Mouse (Mus musculus) embryonic facial prominence, embryonic 15.5 days (tissue): ENCODE measurements around the gene Ly6g5b. TPM values are rescaled to one million over a fixed set of nuclear protein-coding genes. Genes with fewer than 3 reads are reported as not detected.

Experiments
- ATAC-seq: fragments of 200-750 bp; cut with Nextera tagmentation; 2 replicates; pipeline ENCODE4 v1.8.0; 2017; ENCODE audit warnings: low read depth, moderate TSS enrichment; ENCODE audit not compliant: insufficient number of reproducible peaks, low FRiP score, low TSS enrichment
- H3K27ac ChIP-seq: fragments of 300-500 bp; sonication (generic); replicated peaks from 2 replicates; pipeline ENCODE4 v1.5.1; 2015; ENCODE audit warnings: mild to moderate bottlenecking, inconsistent platforms
- H3K27me3 ChIP-seq: fragments of 300-500 bp; sonication (generic); 2 replicates; pipeline ENCODE4 v1.6.1; 2015; ENCODE audit warnings: inconsistent platforms
- H3K36me3 ChIP-seq: fragments of 300-500 bp; sonication (generic); 2 replicates; pipeline ENCODE4 v1.6.1; 2015; ENCODE audit warnings: mild to moderate bottlenecking, inconsistent platforms
- H3K4me1 ChIP-seq: fragments of 300-500 bp; sonication (generic); 2 replicates; pipeline ENCODE4 v1.6.1; 2015; ENCODE audit warnings: inconsistent platforms
- H3K4me2 ChIP-seq: fragments of 300-500 bp; sonication (generic); replicated peaks from 2 replicates; pipeline ENCODE4 v1.6.1; 2015; ENCODE audit warnings: mild to moderate bottlenecking, inconsistent platforms
- H3K4me3 ChIP-seq: fragments of 300-500 bp; sonication (generic); replicated peaks from 2 replicates; pipeline ENCODE4 v1.5.1; 2015; ENCODE audit warnings: mild to moderate bottlenecking, inconsistent platforms
- H3K9ac ChIP-seq: fragments of 300-500 bp; sonication (generic); 2 replicates; pipeline ENCODE4 v1.6.1; 2015; ENCODE audit warnings: inconsistent platforms
- H3K9me3 ChIP-seq: fragments of 300-500 bp; sonication (generic); replicated peaks from 2 replicates; pipeline ENCODE4 v1.6.1; 2016; ENCODE audit warnings: inconsistent platforms
- WGBS: fragments of 180-500 bp; shearing (Covaris S2); methylation state at CpG from one replicate; pipeline ENCODE4 v1.1.7; 2015; 5-methylcytosine and 5-hydroxymethylcytosine counted together
- polyA plus RNA-seq: library from polyadenylated mRNA; unstranded; fragments of >200 nt; fragmentation: Nextera tagmentation; extraction: Ambion mirVana; gene quantifications from 2 replicates; pipeline ENCODE4 v1.2.1, GENCODE M21; 2015

Ly6g5b gene
- polyA plus RNA-seq, 1 experiment from 2014 or later: 1.8 TPM

DNA sequence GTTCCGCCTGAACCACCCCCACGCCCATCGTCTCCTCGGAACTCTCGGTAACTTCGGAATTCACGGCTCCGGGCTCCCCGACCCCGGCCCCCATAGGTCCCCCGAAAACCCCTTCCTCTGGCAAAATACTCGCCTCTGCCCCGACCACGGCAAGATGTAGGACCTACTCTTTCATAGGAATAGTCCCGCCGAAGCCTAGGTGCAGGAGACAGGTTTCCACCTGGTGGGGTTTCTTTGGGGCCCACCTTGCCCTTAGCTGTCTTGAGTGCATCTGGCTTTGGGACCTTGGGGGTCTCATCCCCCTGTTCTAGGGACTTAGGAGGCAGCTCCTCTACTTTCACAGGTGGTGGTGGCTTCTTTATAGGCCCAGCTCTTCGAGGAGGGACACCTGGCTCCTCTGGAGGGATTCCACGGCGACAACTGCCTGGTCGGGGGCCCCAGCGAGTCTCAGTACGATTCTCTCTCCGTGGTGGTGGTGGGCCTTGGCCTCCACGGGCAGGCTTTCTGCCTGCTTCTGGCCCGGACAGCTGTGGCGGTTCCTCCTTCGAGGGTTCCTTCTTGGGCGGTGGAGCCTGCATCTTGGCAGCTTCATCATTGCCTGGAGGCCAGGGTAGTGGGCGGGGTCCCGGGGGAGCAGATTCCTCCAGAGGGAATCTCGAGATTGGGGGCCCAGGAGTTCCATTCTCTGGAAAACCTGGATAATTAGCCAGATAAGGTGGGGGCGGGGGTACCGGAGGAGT is 41.4 kb upstream of the Ly6g5b start:
- 81% methylated on average over 33 of the region's 33 CpGs for WGBS
- no peak overlapping the region for H3K4me3 ChIP-seq
- H3K27ac ChIP-seq: no peak overlapping the region
- ATAC-seq: no peak
- no peaks in the 10 kb centered on the region for H3K27me3 ChIP-seq
- H3K4me2 ChIP-seq: no peak overlapping the region
- peaks cover 14% of the 10 kb centered on the region for H3K4me1 ChIP-seq
- no peaks in the 10 kb centered on the region for H3K9me3 ChIP-seq
- peaks cover 100% of the 10 kb centered on the region for H3K36me3 ChIP-seq
- no peak overlapping the region for H3K9ac ChIP-seq

DNA sequence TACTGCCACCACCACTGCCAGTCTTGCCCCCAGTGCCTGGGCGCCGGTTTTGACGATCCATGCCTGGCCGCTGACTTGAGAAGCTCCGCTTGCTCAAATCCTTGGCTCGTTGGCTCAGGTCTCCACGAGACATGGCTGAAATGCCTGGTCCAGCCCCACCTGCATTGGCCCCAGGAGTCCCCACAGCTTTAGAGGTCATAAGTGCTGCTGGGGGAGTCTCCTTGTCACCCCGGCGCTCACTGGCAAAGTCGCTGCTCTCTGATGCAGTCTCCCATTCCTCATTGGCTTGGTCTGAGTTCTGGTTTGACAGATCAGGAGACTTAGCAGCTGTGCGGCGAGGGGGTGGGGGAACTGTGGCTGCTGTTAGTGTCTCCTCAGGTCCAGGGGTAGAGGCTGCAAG is 40.2 kb upstream of the Ly6g5b start:
- Histone ChIP-seq H3K9ac (no peak overlapping the region), H3K4me1 (peaks cover 6% of the 10 kb centered on the region), H3K27ac (0 out of 2 replicates have a peak overlapping the region, but pooled peaks have one; percentile 9), H3K4me3 (no peak overlapping the region), H3K9me3 (no peaks in the 10 kb centered on the region), H3K27me3 (no peaks in the 10 kb centered on the region), H3K4me2 (no peak overlapping the region), H3K36me3 (peaks cover 98% of the 10 kb centered on the region)
- ATAC-seq: no peak
- WGBS: 92% methylated on average over 12 of the region's 12 CpGs

DNA sequence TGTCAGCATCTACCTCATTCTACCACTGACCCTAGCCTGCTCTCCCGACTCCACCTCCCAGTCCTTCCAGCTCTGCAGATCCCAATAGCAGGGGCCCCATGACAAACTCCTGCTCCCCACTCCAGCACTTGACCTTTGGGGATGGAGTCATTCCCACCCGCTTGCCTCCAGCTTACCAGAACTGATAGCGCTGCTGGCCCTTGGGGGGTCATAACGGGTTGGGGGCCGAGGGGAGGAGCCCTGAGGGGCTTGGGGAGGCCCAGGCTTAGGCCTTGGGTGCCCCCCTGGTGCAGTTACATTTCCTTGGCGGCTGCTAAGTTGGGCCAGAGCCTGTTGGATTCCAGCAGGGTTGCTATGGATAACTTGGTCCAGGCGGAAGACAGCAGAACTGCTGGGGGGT is 39.4 kb upstream of the Ly6g5b start:
- Histone ChIP-seq H3K4me2 (no peak overlapping the region), H3K27ac (peak overlapping the region; percentile 35; the same call in 1 of the 2 replicates), H3K9ac (no peak overlapping the region), H3K9me3 (no peaks in the 10 kb centered on the region), H3K36me3 (peaks cover 98% of the 10 kb centered on the region), H3K27me3 (no peaks in the 10 kb centered on the region), H3K4me1 (peaks cover 6% of the 10 kb centered on the region), H3K4me3 (no peak overlapping the region)
- no peak for ATAC-seq
- 77% methylated on average over 7 of the region's 7 CpGs for WGBS

DNA sequence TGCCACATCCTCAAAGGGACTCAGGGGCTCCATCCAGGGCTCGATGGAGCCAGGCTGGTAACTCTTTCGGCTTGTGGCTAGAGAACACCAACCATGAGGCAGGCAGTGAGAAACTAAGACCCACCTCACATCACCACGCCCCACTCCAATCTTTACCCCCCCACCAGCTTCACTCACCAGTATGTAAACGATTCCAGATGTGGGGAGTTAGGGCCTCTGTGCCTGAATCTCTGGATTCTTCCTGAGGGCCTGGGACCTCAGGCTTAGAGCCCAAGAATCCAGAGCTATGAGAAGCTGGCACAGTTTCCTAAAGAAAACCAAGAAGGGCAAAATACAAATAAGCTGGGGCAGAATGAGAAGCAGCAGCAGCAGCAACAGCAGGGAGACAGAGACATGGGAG is 38.7 kb upstream of the Ly6g5b start:
- H3K9ac ChIP-seq: no peak overlapping the region
- no peak for ATAC-seq
- H3K27ac ChIP-seq: peak overlapping the region; percentile 35; the same call in 1 of the 2 replicates
- no peaks in the 10 kb centered on the region for H3K27me3 ChIP-seq
- H3K4me1 ChIP-seq: peaks cover 6% of the 10 kb centered on the region
- peaks cover 98% of the 10 kb centered on the region for H3K36me3 ChIP-seq
- no peaks in the 10 kb centered on the region for H3K9me3 ChIP-seq
- H3K4me3 ChIP-seq: no peak overlapping the region
- WGBS: 48% methylated on average over 4 of the region's 4 CpGs
- no peak overlapping the region for H3K4me2 ChIP-seq

DNA sequence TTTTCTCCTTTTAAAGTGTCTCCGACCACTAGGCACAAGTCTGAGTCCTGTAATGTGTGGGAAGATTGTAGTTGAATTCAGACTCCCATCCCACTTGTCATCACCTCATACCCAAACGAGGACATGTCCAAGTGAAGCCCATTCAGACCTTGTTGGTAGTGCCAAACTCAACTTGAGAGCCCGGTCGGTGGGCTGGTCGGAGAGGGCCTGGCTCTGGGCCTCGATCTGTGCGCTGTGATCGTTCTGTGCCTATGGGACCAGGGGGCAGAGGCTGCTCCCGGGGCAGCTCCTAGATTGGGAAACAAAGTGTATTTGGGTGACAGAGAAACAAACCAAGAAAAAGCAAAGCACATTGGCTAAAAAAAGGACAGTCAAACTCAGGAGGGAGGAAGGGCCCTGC is 37.8 kb upstream of the Ly6g5b start:
- Histone ChIP-seq H3K4me3 (no peak overlapping the region), H3K4me1 (peaks cover 8% of the 10 kb centered on the region), H3K36me3 (peaks cover 98% of the 10 kb centered on the region), H3K27ac (no peak overlapping the region), H3K9ac (no peak overlapping the region), H3K9me3 (no peaks in the 10 kb centered on the region), H3K4me2 (no peak overlapping the region), H3K27me3 (no peaks in the 10 kb centered on the region)
- 90% methylated on average over 9 of the region's 9 CpGs for WGBS
- ATAC-seq: no peak

DNA sequence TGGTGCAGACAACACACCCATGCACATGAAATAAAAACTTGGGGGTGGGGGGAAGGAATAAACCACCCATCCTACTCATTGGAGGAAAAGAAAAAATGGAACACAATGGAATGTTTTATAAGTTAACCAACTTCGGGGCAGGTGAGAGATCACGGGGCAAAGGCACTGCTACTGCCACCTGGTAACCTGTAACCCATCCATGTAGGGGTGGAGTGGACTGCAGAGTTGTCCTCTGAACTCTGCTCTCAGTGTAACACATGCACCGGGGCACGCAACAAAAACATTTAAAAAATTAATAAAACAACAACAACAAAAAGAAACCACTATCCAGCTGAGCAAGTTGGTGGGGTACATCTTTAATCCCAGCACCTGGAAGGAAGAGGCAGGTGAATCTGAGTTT is 36.9 kb upstream of the Ly6g5b start:
- no peak for ATAC-seq

DNA sequence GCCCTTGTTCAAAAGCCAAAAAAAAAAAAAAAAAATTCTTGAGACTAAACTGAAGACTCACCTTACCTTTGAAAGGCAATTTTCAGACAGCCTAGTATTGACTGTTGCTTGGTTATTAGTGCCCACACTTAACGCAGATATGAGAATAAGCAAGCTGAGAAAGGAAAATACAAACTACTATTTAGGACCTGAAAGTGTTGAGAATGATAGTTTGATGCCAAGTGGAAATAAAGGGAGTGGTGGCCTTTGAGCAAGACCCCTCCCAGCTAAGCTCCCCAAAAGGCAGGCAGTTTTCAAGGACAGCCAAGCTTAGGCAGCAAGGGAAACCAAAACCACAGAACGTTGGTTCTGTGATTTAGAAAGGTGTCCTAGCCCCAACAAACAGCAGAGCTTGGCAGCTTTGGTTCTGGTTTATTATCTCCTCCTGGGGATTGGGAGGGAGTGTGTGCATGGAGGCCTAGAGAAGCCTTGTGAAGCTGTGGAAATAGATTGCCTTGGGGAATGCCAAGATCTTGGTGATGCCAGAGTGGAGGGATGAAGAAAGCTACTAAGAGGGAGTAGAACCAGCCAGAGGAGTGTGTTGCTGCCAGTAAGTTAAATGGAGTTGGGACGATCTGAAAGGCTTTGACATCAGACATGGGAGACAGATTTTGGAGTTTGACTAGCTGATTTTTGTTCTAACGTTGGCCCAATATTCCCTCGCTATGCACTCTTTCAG is 32.9 kb upstream of the Ly6g5b start:
- Histone ChIP-seq H3K36me3 (peaks cover 97% of the 10 kb centered on the region), H3K4me3 (no peak overlapping the region), H3K9me3 (no peaks in the 10 kb centered on the region), H3K27me3 (no peaks in the 10 kb centered on the region), H3K27ac (peak overlapping the region; percentile 40), H3K9ac (no peak overlapping the region), H3K4me1 (0 out of 2 replicates have a peak, but pooled peaks cover 2% of the 10 kb centered on the region), H3K4me2 (no peak overlapping the region)
- 55% methylated on average over 5 of the region's 5 CpGs for WGBS
- no peak for ATAC-seq

More for the DNA sequence above, 36.9 kb upstream of the Ly6g5b start:
- Histone ChIP-seq H3K9ac (no peak overlapping the region), H3K27me3 (no peaks in the 10 kb centered on the region), H3K36me3 (peaks cover 97% of the 10 kb centered on the region), H3K4me1 (peaks cover 8% of the 10 kb centered on the region), H3K9me3 (no peaks in the 10 kb centered on the region), H3K4me3 (no peak overlapping the region), H3K4me2 (no peak overlapping the region), H3K27ac (no peak overlapping the region)
- 93% methylated on average over 4 of the region's 4 CpGs for WGBS

DNA sequence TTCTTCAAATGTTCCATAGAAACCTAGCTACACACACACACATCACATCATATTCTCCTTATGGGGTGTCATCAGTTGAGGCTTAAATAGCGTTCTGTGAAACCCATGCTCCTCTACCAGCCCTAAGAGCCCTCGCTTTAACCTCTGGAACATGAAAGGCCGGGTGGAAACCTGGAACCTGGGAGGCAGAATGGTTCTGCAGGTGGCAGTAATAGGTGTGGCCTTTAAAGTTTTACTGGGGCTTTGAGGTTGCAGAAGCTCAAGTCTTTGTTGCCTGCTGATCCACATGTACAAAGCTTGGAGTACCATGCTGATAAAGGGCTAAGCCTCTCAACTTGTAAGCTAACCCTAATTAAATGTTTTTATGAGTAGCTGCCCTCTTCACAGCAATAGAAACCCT is 32.1 kb upstream of the Ly6g5b start:
- Histone ChIP-seq H3K27me3 (no peaks in the 10 kb centered on the region), H3K27ac (0 out of 2 replicates have a peak overlapping the region, but pooled peaks have one; percentile 7), H3K9ac (no peak overlapping the region), H3K9me3 (no peaks in the 10 kb centered on the region), H3K4me3 (no peak overlapping the region), H3K36me3 (peaks cover 97% of the 10 kb centered on the region), H3K4me2 (no peak overlapping the region), H3K4me1 (0 out of 2 replicates have a peak, but pooled peaks cover 2% of the 10 kb centered on the region)
- ATAC-seq: no peak
- WGBS: 54% methylated on average over 3 of the region's 3 CpGs

DNA sequence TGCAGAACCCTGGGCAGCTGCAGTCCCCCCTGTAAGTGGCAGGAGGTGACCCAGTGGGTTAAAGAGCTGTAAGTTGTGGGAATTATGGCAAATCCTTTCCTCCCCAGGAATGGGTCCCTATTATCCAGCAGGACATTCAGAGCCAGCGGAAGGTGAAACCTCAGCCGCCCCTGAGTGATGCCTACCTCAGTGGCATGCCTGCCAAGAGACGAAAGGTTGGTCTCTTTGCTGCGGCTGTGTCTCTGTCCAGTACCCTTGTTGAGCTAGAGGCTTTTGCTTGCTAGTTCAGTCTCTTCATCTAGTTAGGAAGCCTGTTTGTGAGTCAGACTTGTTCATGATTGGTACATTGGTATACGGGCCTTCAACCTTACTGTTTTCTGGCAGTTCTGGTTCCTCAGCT is 30.9 kb upstream of the Ly6g5b start:
- H3K9me3 ChIP-seq: no peaks in the 10 kb centered on the region
- 88% methylated on average over 5 of the region's 5 CpGs for WGBS
- no peaks in the 10 kb centered on the region for H3K27me3 ChIP-seq
- no peak overlapping the region for H3K4me2 ChIP-seq
- H3K4me3 ChIP-seq: no peak overlapping the region
- no peak overlapping the region for H3K9ac ChIP-seq
- H3K36me3 ChIP-seq: peaks cover 97% of the 10 kb centered on the region
- no peak overlapping the region for H3K27ac ChIP-seq
- H3K4me1 ChIP-seq: 0 out of 2 replicates have a peak, but pooled peaks cover 2% of the 10 kb centered on the region
- no peak for ATAC-seq

DNA sequence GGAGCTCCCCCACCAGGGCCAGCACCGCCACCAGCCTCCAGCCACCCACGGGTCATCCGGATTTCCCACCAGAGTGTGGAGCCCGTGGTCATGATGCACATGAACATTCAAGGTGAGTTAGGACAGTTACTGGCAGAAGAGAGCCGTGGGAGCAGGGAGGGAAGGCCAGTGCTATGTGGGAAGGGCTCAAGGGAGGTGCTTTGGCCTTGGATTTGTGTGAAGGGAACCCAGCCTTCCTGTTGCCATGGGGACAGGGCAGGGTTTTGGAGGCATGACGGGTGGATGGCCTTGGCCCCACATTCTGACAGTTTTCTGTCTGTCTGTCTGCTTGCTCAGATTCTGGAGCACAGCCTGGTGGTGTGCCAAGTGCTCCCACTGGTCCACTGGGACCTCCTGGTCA is 26.7 kb upstream of the Ly6g5b start:
- H3K27ac ChIP-seq: no peak overlapping the region
- peaks cover 96% of the 10 kb centered on the region for H3K36me3 ChIP-seq
- peaks cover 9% of the 10 kb centered on the region for H3K4me1 ChIP-seq
- ATAC-seq: no peak
- no peak overlapping the region for H3K9ac ChIP-seq
- H3K4me2 ChIP-seq: no peak overlapping the region
- 89% methylated on average over 6 of the region's 6 CpGs for WGBS
- no peaks in the 10 kb centered on the region for H3K27me3 ChIP-seq
- H3K4me3 ChIP-seq: no peak overlapping the region
- H3K9me3 ChIP-seq: no peaks in the 10 kb centered on the region

DNA sequence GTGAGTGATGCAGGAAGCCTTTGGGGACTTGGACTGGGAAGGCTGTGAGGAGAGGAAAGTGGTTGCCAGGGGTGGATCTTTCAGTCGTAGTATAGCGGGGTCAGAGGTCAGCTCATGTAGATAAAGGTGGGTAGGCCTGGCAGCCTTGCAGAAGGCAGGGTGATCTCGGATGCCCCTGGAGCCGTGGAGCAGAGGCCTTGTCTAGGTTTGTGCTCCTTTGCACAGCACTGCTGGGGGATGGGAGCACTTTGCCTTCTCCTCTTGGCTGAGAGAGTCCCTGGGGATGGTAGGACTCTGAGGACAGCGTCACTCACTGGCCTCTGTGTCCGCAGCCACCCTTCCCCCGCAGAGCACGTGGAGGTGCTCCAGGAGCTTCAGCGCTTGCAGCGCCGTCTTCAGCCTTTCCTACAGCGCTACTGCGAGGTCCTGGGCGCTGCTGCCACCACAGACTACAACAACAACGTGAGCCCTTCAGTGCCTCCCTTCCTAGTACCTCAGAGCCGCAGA is 25.3 kb upstream of the Ly6g5b start:
- H3K27ac ChIP-seq: no peak overlapping the region
- ATAC-seq: no peak
- no peak overlapping the region for H3K4me2 ChIP-seq
- WGBS: 82% methylated on average over 16 of the region's 16 CpGs
- peaks cover 18% of the 10 kb centered on the region for H3K4me1 ChIP-seq
- no peak overlapping the region for H3K9ac ChIP-seq
- no peak overlapping the region for H3K4me3 ChIP-seq
- no peaks in the 10 kb centered on the region for H3K9me3 ChIP-seq
- peaks cover 82% of the 10 kb centered on the region for H3K36me3 ChIP-seq
- H3K27me3 ChIP-seq: no peaks in the 10 kb centered on the region
